Mouse (Mus musculus): ENCODE results near the gene Gipc2.
A peak's percentile ranks its signal among the peaks of the same experiment; 100 is the strongest.
"Not testable (repeated sequence)": the region's sequence is repeated elsewhere in the genome, so short reads cannot be mapped to it uniquely, and the experiment has no call there.

Gipc2 gene

DNA sequence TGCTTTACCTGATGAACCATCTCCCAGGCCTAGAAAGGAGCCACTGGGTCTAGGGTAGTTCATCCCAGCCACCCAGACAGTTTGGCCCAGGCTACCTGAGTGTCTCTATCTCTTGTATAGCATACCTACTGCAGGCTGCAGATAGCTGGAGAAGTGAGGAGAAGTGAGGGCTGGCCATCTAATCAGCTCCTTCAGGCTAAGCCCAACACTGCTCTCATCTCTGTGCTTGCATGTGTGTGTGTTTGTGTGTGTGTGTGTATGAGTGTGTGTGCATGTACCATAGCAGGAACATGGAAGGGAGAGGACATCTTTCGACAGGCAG lies 13.6 kb downstream of the Gipc2 start:
- no peak for DNase-seq

DNA sequence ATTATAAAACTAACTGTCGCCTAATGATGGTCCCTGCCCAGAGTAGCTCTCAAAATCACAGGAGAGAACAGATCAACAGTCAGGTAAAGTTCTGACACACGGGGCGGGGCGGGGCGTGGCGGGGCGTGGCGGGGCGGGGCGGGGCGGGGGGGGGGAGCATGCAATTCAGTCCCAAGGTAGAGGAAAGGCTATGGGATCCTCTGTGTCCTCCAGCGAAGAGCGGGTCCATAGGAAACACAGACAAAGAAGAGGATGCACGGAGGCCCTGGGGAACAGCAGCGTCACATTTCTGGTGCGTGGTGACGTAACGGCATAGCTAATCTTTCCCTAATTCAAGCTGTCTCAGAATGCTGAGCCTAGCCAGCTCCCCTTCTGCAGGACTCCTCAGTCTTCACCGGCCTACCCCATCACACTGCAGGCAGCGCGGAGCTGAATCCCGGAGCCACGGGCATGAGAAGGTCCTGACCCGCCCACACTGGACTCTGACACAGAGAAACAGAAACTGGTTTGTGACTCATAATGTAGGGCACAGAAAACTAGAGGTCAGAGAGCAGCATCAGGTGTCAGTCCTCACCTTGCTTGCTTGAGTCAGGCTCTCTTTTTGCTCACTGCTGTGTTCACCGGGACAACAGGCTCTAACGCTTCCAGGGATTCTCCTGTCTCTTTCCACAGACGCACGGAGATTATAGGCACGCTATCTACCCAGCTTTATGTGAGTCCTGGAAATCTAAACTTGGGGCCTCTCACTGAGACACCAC lies 14.1 kb downstream of the Gipc2 start:
- no peak for DNase-seq

DNA sequence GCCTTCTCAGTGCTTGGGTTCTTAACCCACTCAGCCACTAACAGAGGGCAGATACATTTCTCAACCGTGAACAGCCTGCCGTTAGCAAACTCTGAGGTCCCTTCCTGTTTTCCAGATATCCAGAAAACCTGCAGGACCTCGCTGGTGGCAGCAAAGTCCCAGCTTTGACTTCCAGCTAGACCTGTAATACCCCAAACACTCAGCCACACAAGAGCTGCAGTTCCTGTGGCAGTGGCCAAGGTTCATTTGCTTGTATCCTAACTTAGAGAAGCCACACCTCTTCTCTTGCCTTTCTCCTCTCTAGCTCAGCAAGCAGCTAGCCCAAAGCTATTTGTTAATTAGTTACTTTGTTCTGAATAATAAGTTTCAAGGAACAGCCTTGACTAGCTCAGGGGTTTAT lies 16.2 kb downstream of the Gipc2 start:
- DNase-seq, result no peak

DNA sequence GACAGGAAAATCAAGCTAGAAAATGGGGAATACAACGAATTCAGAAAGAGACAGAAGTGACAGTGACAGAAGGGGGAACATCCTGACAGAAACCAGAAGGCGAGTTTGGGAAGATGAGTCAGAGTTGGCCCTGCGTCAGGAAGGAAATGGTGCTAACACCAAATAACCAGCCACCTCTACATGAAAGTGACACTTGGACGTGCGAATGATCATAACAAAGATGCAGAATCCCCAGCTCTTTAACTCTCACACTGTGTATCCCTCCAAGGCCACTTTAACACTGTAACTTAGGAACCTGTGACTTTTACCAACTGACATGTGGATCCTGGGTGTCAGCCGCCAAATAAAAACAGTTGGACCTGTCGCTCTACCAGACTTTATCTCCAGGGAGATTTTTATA lies 16.6 kb downstream of the Gipc2 start:
- DNase-seq, result no peak

DNA sequence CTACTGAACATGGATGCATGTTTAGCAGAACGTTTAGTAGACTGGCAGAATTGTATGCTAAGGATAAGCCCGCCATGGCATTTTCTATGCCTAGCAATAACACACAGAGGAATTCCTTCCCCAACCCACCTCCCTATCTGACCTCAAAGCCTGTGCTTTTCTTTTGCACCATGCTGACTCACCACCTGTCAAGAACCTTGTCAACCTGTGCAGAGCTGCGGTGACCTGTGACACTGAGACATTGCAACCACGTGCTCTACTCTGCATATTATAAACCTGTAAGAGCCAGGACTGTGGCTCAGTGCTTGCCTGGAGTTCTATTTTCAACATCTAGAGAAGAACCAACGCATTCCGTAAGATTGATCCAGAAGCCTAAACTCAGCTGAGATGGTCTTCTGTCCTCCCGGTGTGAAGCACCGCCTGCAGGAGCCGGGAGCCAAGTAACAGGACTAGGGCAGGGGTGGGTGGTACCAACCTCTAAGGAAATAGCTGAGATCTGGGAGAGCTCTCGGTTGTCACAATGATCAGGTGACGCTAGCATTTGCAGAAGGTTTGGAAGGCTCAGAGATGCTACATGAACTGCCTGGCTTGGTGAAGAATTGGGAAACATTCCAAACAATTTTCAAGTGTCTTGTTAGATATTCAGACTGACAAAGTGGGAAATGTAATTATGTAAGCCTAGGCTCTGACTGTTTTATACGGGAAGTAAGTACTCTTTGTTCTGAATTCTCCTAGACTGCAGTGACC lies 18.8 kb downstream of the Gipc2 start:
- no peak for DNase-seq

DNA sequence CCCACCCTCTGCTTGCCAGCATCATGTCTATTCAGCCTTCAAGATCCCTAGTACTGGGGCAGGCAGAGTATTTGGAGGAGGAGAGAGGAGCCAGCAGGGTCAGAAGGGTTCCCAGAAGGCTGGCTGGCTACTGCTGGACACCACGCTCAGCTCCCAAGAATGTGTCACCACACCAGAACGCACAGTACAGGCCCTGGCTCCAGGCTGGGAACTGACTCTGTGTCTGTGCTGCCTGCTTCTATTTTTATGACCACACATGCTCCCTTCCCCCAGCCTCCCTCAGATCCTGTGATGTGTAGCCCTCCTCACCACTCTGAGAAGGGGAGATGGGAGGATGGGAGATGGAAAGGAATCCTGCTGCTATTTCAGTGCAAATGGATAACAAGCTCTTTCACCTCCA lies 20.8 kb downstream of the Gipc2 start:
- peak; percentile 66 for DNase-seq

DNA sequence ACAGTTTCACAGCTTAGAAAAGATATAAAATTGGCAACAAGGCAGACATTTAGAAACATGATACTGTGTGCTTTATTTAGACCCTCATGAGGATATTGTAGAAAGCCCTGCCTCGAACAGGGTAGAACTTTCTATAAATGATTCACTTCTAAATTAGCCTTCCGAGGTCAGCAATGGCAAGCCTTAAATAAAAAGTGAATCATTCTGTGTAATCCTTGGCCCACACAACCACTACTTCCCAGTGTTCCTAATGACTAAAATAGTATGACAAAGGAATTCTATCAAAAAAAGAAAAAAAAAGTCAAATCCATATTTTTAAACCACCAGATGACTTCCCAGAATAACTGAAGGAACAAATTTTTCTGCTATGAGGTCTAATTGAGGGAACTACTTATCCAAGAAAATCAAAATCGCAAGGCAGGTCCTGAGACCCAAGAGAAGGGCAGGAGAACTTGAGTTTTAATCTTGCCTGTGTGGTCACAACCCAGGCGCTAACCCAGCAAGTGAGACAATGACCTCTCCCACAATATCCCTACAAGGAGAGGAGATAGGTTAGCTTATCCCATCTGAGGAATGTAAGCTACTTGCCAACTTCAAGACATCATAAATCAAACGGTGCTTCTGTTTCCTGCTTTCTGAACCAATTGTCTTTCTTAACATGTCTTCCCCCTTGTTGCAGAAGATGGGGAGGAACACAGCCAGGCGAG lies 22.9 kb downstream of the Gipc2 start:
- DNase-seq, result no peak

DNA sequence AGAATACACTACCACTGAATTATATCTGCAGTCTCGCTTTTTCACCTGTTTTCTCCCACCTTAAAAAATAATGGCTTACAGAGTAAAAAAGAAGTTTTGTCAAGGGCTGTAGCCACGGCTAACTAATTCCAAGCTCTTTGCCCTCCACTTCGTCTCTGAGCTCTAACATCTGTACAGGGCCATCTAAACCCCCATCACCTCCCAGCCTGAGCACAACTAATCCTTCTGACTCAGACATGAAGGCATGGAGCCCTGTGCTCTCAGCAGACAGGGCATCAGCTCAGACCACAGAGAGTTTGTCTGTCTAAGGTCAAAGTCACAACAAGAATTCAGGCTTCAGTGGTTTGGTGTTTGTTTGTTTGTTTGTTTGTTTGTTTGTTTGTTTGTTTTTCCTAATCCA lies 23.9 kb downstream of the Gipc2 start:
- DNase-seq, result no peak

DNA sequence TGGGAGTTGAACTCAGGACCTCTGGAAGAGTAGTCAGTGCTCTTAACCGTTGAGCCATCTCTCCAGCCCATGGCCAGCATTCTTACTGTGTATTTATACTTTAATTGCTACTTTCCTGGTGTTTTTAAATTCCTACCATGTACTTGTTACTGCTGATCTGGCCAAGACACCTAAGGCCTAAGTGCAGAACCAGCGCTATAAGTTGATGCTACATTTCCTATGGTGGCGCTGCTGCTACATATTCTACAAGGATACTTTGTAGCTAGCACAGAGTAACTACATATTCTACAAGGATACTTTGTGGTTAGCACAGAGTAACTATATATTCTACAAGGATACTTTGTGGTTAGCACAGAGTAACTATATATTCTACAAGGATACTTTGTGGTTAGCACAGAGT lies 26.7 kb downstream of the Gipc2 start:
- not testable (repeated sequence) for DNase-seq

DNA sequence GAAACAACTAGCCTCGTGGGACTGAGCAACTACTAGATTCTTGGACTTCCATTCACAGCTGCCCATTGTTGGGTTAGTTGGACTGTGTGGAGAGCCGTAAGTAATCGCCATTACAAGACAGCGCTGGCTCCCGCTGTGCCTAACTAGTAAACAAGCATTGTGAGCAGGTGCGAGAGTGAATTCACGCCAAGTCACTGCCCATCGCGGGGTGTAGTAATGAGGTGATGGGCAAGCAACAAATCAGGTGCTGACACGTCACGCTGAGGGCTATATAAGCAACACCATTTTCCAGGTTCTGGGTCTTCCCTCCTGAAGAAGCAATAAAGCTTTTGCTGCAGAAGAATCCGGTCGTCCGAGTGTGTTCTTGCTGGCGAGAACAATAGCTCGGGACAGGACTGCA lies 29.9 kb downstream of the Gipc2 start:
- not testable (repeated sequence) for DNase-seq

DNA sequence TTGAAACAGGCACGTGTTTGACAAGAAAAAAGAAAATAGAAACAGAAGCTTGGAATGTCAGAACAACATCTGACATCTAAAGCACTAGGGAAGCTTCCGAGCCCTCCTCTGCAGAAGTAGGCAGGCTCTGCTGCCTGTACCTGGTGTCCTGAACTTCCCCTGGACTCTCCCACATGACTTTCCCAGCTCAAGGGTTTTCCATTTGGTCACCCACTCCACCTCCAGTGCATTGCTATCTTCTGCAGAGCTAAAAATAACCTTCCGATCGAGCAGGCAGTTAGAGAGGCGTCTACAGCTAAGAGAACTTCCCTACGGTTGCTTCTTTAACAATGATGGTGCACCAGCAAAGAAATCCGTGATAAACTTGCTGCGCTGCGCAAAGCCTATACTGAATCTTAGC lies 32.4 kb downstream of the Gipc2 start:
- DNase-seq, result no peak

DNA sequence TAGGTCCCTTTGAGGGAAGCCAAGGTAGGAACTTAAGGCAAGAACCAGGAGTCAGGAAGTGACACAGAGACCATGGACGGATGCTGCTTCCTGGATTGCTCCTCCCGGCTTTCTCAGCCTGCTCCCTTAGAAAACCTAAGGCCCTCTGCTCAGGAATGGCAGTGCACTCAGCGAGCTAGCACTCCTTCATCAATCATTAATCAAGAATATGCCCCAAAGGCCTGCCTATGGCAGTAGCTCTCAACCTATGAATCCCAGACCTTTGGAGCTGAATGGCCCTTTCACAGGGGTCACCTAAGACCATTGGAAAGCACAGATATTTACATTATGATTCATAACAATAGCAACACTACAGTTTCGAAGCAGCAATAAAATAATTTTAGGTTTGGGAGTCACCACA lies 35.1 kb downstream of the Gipc2 start:
- no peak for DNase-seq

DNA sequence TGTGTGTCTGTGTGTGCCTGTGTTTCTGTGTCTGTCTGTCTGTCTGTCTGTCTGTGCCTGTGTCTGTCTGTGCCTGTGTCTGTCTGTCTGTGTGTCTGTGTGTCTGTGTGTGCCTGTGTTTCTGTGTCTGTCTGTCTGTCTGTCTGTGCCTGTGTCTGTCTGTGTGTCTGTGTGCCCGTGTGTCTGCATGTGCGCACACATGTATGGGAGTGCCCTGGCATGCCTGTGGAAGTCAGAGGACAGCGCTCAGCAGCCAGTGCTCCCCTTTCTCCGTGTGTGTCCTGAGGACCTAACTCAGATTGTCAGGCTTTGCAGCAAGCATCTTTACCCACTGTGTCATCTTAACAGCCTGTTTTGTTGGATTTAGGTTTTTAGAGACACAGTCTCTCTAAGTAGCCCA lies 36.6 kb downstream of the Gipc2 start:
- DNase-seq, result not testable (repeated sequence)

DNA sequence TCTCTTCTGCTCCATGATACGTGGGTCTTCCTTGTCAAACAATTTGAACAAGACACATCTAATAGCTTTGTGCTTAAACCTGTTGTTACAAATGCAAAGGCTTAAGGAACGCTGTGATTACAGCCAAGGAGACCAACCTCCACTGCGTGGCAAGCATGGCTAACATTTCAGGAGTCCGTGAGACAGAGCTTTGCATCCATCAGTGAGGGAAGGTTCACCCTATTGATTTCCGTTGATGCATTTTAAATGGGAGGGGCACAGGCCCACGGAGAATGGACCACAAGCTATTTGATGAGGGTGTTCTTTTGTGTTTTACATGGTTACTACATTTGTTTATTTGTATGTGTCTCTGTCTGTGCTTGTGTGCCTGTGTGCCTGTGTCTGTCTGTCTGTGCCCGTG lies 37.4 kb downstream of the Gipc2 start:
- DNase-seq, result no peak

DNA sequence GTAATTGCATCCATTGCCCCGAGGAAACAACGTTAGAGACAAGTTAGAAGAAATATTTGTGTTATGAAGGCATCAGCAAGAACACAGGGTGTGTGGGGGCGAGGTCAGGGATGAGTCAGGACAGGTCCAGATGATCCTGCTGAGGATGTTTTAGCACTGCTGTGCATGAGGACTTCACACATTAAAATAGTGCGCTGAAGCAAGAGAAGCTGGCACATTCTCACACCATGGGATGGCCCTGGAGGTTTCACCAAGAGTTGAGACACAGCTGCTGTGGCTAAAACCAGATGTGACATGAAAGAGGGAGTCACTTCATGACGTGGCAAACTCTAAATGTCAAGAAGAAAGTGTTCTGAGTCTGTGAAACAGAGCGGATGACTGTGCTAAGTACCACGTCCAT lies 38.9 kb downstream of the Gipc2 start:
- DNase-seq, result no peak

DNA sequence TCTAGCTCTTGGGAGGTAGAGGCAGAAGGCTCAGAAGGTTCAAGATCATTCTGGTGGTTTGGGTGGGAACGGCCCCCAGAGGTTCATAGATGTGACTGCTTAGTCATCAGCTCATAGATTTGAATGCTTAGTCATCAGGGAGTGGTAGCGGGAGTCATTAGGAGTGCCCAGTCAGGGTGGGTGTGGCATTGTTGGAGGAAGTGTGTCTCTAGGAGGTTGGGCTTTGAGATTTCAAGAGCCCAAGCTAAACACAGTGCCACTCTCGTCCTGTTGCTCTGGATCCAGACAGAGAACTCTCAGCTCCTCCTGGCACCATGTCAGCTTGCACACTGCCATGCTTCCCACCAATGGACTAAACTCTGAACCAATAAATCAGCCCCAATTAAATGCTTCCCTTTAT lies 43.3 kb downstream of the Gipc2 start:
- DNase-seq, result peak; percentile 49

DNA sequence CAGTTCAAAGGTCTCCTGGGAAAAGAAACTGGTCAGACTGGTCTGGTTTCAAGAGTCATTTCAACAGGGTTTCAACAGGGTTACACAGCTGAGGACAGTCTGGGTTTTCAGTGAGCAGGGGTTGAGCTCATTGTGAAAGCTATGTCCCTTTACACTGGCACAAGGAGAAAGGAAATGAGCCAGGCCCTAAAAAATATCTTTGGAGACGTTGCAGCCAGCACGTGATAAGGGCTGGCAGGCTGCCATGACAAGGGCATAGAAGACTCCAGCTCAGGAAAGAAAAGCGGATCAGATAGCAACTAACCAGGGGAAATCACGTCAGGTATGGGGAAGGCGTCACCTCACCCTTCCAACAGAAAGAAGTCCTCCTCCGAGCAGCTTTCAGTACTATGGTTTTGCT lies 43.9 kb downstream of the Gipc2 start:
- DNase-seq, result peak; percentile 83

DNA sequence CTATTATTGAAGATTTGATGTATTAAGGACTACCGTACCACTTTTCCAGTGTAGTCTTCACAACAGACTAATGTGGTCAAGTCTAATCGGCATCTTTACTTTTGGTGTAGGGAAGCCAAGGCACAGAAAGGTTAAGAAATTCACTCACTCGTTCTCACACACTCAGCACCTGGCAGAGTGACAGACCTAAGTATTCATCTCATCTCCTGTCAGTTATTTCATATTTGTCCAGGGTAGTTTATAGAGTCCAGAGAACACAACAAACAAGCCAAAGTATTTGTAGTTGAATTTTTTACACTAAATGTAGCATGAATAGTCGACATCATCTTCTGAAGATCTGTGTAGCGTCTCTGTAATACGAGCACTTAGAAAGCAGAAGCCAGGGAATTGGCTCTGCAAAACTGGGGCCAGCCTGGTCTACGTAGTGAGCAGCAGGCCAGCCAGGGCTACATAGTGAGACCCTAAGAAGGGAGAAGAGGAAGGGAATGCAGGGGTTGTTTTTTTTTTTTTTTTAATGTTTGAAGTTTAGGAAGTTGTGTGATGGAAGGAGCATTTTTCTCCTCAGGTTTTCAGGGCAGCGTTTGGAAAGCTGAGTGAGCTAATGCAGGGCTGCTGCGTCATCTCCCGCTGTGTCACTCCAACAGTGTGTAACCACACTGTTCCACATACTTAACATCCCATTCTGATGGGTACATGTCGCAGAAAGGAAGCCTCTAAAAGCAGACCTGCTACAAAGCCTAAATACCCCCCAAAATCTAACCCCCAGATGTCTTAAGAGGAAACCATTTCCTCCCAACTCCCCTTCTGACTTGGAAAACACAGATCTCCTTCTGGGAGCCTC lies 44.6 kb downstream of the Gipc2 start:
- DNase-seq, result no peak

DNA sequence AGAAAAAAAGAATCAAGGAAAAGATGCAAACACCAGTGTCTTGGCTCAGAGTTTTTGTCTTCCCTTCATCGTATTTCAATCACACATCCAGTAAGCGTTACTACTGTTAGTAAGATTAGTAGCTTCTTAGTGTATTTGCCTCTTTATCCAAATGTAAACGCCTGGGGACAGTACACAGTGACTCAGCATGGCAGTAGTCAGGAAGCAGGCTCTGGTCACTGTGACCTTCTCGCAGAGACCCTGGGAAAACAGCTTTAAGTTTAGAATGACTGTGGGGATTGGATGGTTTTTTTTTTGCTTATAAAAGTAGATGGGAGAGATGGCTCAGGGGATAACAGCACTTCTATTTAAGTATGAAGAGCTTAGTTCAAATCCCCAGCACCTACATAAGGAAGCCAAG lies 46.0 kb downstream of the Gipc2 start:
- DNase-seq, result no peak

DNA sequence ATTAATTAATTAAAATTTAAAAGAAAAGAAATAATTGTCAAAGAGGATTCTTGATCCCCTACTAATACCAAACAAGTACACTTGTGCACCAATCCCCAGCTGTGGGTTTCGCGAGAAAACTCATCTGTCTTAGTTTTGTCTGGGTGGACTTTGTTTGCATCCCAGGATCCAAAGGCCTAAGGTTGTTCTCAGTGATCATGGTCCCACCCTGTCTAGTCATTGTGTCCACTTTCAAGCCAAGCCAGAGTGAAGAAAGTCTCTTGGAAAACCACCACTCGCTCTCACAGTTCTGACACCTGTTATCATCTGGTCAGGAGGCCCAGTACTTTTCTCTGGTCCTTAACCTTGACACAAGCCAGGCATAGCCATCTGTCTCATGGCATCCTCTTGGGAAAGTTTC lies 48.1 kb downstream of the Gipc2 start:
- no peak for DNase-seq

DNA sequence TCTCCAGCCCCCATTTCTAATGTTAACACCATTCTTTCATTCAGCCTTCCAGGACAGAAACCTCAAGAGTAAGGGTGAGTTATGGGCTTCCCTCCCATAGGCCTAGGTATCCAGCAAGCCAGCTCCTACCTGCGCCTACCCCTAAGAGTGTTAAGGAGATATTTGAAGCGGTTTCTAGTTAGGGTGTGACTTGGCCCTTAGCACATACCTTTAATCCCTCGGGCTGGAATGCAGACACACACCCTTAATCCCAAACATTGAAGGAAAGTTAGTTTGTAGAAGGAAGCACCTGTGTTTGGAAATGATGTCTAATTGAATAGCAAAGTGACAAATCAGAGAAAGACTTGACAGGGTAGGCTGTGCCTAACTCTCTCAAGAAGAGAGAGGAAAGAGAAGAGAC lies 49.9 kb downstream of the Gipc2 start:
- DNase-seq, result no peak

DNA sequence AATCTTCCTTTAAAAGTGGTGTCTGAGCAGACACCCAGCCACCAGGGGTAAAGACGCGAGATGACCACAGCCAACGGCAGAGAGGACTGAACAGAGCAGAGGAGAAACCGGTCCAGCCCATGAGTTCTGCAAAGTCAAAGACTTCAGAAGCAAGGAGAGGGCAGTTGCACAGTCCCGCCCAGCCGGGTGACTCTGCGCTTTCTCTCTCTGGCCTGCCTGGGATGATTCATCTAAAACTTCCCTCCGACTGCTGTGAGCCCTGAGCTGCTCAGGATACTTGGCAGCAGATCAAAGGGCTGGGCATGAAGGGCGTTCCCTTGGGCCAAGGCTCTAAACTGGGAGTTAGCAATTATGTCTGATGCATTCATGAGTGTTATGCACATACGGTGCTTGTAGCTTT lies 51.2 kb downstream of the Gipc2 start:
- peak; percentile 89 for DNase-seq

DNA sequence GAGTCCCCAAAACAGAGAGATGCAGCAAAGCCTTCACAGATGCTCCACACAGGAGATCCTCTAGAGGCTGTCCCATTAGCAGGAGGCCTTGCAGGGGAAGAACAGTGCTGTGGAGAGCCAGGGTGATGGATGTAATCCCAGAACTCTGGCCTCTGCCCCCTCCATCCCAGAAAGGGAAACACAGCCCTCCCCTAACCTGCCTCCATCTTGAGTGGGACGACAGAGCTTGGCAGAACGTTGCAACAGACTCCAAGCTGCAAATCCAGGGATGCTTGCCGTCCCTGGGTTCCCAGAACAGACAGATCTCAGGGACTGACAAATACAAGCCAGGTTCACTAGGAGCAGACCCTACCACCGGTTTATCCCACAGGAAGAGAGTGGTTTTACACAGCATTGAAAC lies 51.8 kb downstream of the Gipc2 start:
- no peak for DNase-seq

Measured in lung, postnatal 14 days (tissue).